Mouse (Mus musculus): ENCODE results near the gene Ugp2. TPM values are rescaled to one million over a fixed set of nuclear protein-coding genes. Genes with fewer than 3 reads are reported as not detected.

The Ugp2 gene
- polyA plus RNA-seq, 1 experiment from 2014 or later, result 85.2 TPM

GRCm38 (mm10) chr11:21370399-21371121, 441 bp downstream of the Ugp2 start:
- no peak for TF ChIP-seq CTCF (IDR thresholded peaks at IDR 0.05)
- no peaks in the 10 kb centered on the region for H3K27me3 ChIP-seq
- in situ Hi-C loops (cut with MboI; ENCODE audit: low pct_unique_long_range_greater_than_20kb), result no loop called here
- ChIA-PET CTCF (interaction anchor here (2.4 kb wide), 1 partner anchor 14 kb away, joined by 6 read pairs; no protein-coding TSS in a partner anchor), POLR2A (no interaction called here)
- DNase-seq (ENCODE audit: low read depth, low spot score) (no peak), ATAC-seq (peak; percentile 90)

GRCm38 (mm10) chr11:21369248-21370016, 1.6 kb downstream of the Ugp2 start:
- TF ChIP-seq CTCF (IDR thresholded peaks at IDR 0.05), result no peak
- ATAC-seq (no peak), DNase-seq (ENCODE audit: low read depth, low spot score) (no peak)
- in situ Hi-C loops (cut with MboI; ENCODE audit: low pct_unique_long_range_greater_than_20kb), result no loop called here
- no peaks in the 10 kb centered on the region for H3K27me3 ChIP-seq
- POLR2A ChIA-PET, result no interaction called here
- CTCF ChIA-PET, result interaction anchor here (1.5 to 2.4 kb wide), 3 partner anchors 10 to 68 kb away, joined by 3 to 6 read pairs (median 5); no protein-coding TSS in a partner anchor

GRCm38 (mm10) chr11:21368466-21368865, 2.5 kb downstream of the Ugp2 start:
- DNase-seq (ENCODE audit: low read depth, low spot score), result no peak
- no peak for ATAC-seq
- no peak for TF ChIP-seq CTCF (IDR thresholded peaks at IDR 0.05)
- in situ Hi-C loops (cut with MboI; ENCODE audit: low pct_unique_long_range_greater_than_20kb), result no loop called here
- H3K27me3 ChIP-seq, result no peaks in the 10 kb centered on the region
- ChIA-PET POLR2A (interaction anchor here (0.6 kb wide), 1 partner anchor 15 kb away, joined by 4 read pairs; no protein-coding TSS in a partner anchor), CTCF (interaction anchor here (1.0 to 2.4 kb wide), 4 partner anchors 9 to 69 kb away, joined by 3 to 6 read pairs (median 4); no protein-coding TSS in a partner anchor)

GRCm38 (mm10) chr11:21363144-21363940, 7.7 kb downstream of the Ugp2 start:
- no peaks in the 10 kb centered on the region for H3K27me3 ChIP-seq
- in situ Hi-C loops (cut with MboI; ENCODE audit: low pct_unique_long_range_greater_than_20kb), result no loop called here
- DNase-seq (ENCODE audit: low read depth, low spot score), result no peak
- TF ChIP-seq CTCF (IDR thresholded peaks at IDR 0.05), result no peak
- ATAC-seq, result no peak
- CTCF ChIA-PET, result interaction anchor here (0.9 kb wide), 1 partner anchor 9 kb away, joined by 3 read pairs; no protein-coding TSS in a partner anchor
- POLR2A ChIA-PET, result no interaction called here

GRCm38 (mm10) chr11:21351296-21351695, 19.7 kb downstream of the Ugp2 start:
- ChIA-PET POLR2A (no interaction called here), CTCF (interaction anchor here (1.3 to 2.9 kb wide), 6 partner anchors 15 to 102 kb away, joined by 3 to 12 read pairs (median 5); no protein-coding TSS in a partner anchor)
- in situ Hi-C loops (cut with MboI; ENCODE audit: low pct_unique_long_range_greater_than_20kb), result no loop called here
- H3K27me3 ChIP-seq, result no peaks in the 10 kb centered on the region
- no peak for ATAC-seq
- no peak for TF ChIP-seq CTCF (IDR thresholded peaks at IDR 0.05)
- no peak for DNase-seq (ENCODE audit: low read depth, low spot score)

- DNase-seq (ENCODE audit: low read depth, low spot score) (no peak), ATAC-seq (no peak)
- no peak for TF ChIP-seq CTCF (IDR thresholded peaks at IDR 0.05)
- CTCF ChIA-PET, result interaction anchor here (0.7 to 2.9 kb wide), 4 partner anchors 15 to 88 kb away, joined by 3 to 12 read pairs (median 5); no protein-coding TSS in a partner anchor
- H3K27me3 ChIP-seq, result no peaks in the 10 kb centered on the region
- POLR2A ChIA-PET, result no interaction called here
- in situ Hi-C loops (cut with MboI; ENCODE audit: low pct_unique_long_range_greater_than_20kb), result loop anchor here (5.0 kb wide), 1 partner anchor 108 kb away; no protein-coding TSS in a partner anchor
These were observed 22.1 kb downstream of the Ugp2 start for GRCm38 (mm10) chr11:21348890-21349289.

GRCm38 (mm10) chr11:21346020-21346419, 25.0 kb downstream of the Ugp2 start:
- no peak for TF ChIP-seq CTCF (IDR thresholded peaks at IDR 0.05)
- ChIA-PET POLR2A (no interaction called here), CTCF (interaction anchor here (1.2 kb wide), 1 partner anchor 88 kb away, joined by 3 read pairs; no protein-coding TSS in a partner anchor)
- ATAC-seq (no peak), DNase-seq (ENCODE audit: low read depth, low spot score) (no peak)
- in situ Hi-C loops (cut with MboI; ENCODE audit: low pct_unique_long_range_greater_than_20kb), result loop anchor here (5.0 kb wide), 1 partner anchor 111 kb away; no protein-coding TSS in a partner anchor
- no peaks in the 10 kb centered on the region for H3K27me3 ChIP-seq

- no peak for DNase-seq (ENCODE audit: low read depth, low spot score)
- ATAC-seq, result no peak
- ChIA-PET POLR2A (no interaction called here), CTCF (interaction anchor here (1.0 kb wide), 1 partner anchor 91 kb away, joined by 3 read pairs; no protein-coding TSS in a partner anchor)
- no peak for TF ChIP-seq CTCF (IDR thresholded peaks at IDR 0.05)
- in situ Hi-C loops (cut with MboI; ENCODE audit: low pct_unique_long_range_greater_than_20kb), result no loop called here
- H3K27me3 ChIP-seq, result no peaks in the 10 kb centered on the region
These were observed 27.5 kb downstream of the Ugp2 start for GRCm38 (mm10) chr11:21343490-21343889.

GRCm38 (mm10) chr11:21339088-21339487, 31.9 kb downstream of the Ugp2 start:
- CTCF ChIA-PET, result no interaction called here

GRCm38 (mm10) chr11:21337855-21338254, 33.1 kb downstream of the Ugp2 start:
- ChIA-PET POLR2A (no interaction called here), CTCF (no interaction called here)
- no peaks in the 10 kb centered on the region for H3K27me3 ChIP-seq
- TF ChIP-seq CTCF (IDR thresholded peaks at IDR 0.05), result no peak
- DNase-seq (ENCODE audit: low read depth, low spot score) (no peak), ATAC-seq (no peak)
- in situ Hi-C loops (cut with MboI; ENCODE audit: low pct_unique_long_range_greater_than_20kb), result no loop called here

More at GRCm38 (mm10) chr11:21339088-21339487, 31.9 kb downstream of the Ugp2 start:
- DNase-seq (ENCODE audit: low read depth, low spot score) (no peak), ATAC-seq (no peak)
- POLR2A ChIA-PET, result no interaction called here
- TF ChIP-seq CTCF (IDR thresholded peaks at IDR 0.05), result no peak
- in situ Hi-C loops (cut with MboI; ENCODE audit: low pct_unique_long_range_greater_than_20kb), result no loop called here
- no peaks in the 10 kb centered on the region for H3K27me3 ChIP-seq
